ENCODE assay signal across 7 mouse cellular contexts in the genomic region with DNA sequence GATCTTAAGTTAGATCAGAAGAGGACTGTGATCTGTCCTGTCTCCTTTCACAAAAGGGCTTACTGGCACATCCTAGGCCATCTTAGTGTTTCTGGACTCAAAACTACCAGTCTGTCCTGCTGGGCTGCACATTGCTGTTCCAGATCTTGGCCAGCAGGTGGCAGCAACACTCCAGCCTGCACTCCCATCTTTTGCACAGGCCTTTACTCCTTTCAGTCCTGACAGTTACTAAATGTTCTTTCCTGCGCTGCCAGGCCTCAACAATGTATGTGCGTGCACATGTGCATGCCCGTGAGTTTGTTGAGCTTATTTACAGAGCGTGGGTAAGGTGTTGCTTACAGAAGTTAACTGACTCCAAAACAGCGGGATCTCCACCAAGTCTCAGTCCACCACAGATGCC. TPM values are rescaled to one million over a fixed set of nuclear protein-coding genes. Genes with fewer than 3 reads are reported as not detected.
A peak's percentile ranks its signal among the peaks of the same experiment; 100 is the strongest.
DNase-seq lines count a peak whose midpoint lies in the region; ATAC-seq and TF ChIP-seq lines count a peak whose summit lies in the region.

No protein-coding gene starts in this region.

- ATAC-seq in activated CD4-positive, CD25-positive, alpha-beta regulatory T cell, adult 4 months, result peak; percentile 72
- ATAC-seq in hindbrain, embryonic 15.5 days (ENCODE audit: low FRiP score, low read depth), result peak; percentile 76
- ATAC-seq in megakaryocyte, adult 5-6 weeks (ENCODE audit: poor library complexity, severe bottlenecking), result peak; percentile 90

- 32% methylated on average over 5 of the region's 5 CpGs for WGBS in hindbrain, embryonic 15.5 days
- 31% methylated on average over 5 of the region's 5 CpGs for WGBS in small intestine, adult 2 months

- no peaks in the 10 kb centered on the region for H3K4me1 ChIP-seq in hindbrain, embryonic 15.5 days (replicated peaks)
- H3K4me1 ChIP-seq in small intestine, adult 2 months (ENCODE audit: control insufficient read depth, insufficient read depth, insufficient read length, low read length), result no peaks in the 10 kb centered on the region

- no peak overlapping the region for H3K4me3 ChIP-seq in hindbrain, embryonic 15.5 days
- H3K4me3 ChIP-seq in small intestine, adult 2 months (ENCODE audit: low read depth, low read length), result no peak overlapping the region

- no peak overlapping the region for H3K4me2 ChIP-seq in hindbrain, embryonic 15.5 days

- H3K27me3 ChIP-seq in hindbrain, embryonic 15.5 days, result no peaks in the 10 kb centered on the region
- H3K27me3 ChIP-seq in small intestine, adult 2 months (ENCODE audit: control insufficient read depth, insufficient read depth, low read length), result no peaks in the 10 kb centered on the region

- H3K27ac ChIP-seq in hindbrain, embryonic 15.5 days (replicated peaks), result no peak overlapping the region
- H3K27ac ChIP-seq in small intestine, adult 2 months (ENCODE audit: insufficient read depth, low read depth, low read length), result no peak overlapping the region

- no peak for TF ChIP-seq POLR2A in small intestine, adult 2 months (IDR thresholded peaks at IDR 0.05; ENCODE audit: low read depth, low read length)

- H3K36me3 ChIP-seq in hindbrain, embryonic 15.5 days, result no peaks in the 10 kb centered on the region
- H3K36me3 ChIP-seq in small intestine, adult 2 months (ENCODE audit: control insufficient read depth, insufficient read depth, low read length), result no peaks in the 10 kb centered on the region

- H3K9ac ChIP-seq in hindbrain, embryonic 15.5 days, result no peak overlapping the region

- H3K9me3 ChIP-seq in hindbrain, embryonic 15.5 days, result no peaks in the 10 kb centered on the region

- DNase-seq in cerebellum, adult 9-10 months, result peak; percentile 81
- DNase-seq in frontal cortex, adult 2 months (ENCODE audit: extremely low spot score in 1 of 2, low spot score in 1 of 2), result peak; percentile 77 to 88
- peak; percentile 75 to 81 for DNase-seq in left cerebral cortex, adult 18-20 months (ENCODE audit: low spot score in 2 of 2)

- TF ChIP-seq CTCF in small intestine, adult 2 months (IDR thresholded peaks at IDR 0.05; ENCODE audit: extremely low read depth, insufficient read length, insufficient replicate concordance, low read depth, low read length), result peak; percentile 95

RNA-seq across cellular contexts. Expression of a gene that starts 6.1 kb away (rescaled TPM):
- under 1 TPM in 1 of 2 experiments, not detected in 1; 0.45 TPM for polyA plus RNA-seq in activated CD4-positive, CD25-positive, alpha-beta regulatory T cell, adult 4 months (2017; shearing (Covaris generic))
- polyA plus RNA-seq in frontal cortex, adult 2 months (2012; rRNA removed), result 0.22 TPM in 1 of 2 replicates, not detected in the other
- polyA plus RNA-seq in hindbrain, embryonic 15.5 days (2015; fragmentation: Nextera tagmentation; extraction: Ambion mirVana), result 0.29 and 0.49 TPM in 2 replicates
- under 1 TPM in 1 of 2 experiments, not detected in 1; 0.35 TPM for total RNA-seq in left cerebral cortex, adult 18-20 months (2021)
- total RNA-seq in megakaryocyte, adult 5-6 weeks (2015), result not detected in 2 replicates
- not detected in 2 replicates for total RNA-seq in megakaryocyte, adult 5-6 weeks (2017)
- polyA plus RNA-seq in small intestine, adult 2 months (2012; rRNA removed), result not detected in 2 replicates

RNA-seq across cellular contexts. Expression of a gene that starts 19.5 kb away (rescaled TPM):
- 1 to 10 TPM; 6.8 to 8.6 TPM for polyA plus RNA-seq in activated CD4-positive, CD25-positive, alpha-beta regulatory T cell, adult 4 months (2017; shearing (Covaris generic))
- 12.9 and 16.4 TPM in 2 replicates for polyA plus RNA-seq in frontal cortex, adult 2 months (2012; rRNA removed)
- 23.5 and 24.2 TPM in 2 replicates for polyA plus RNA-seq in hindbrain, embryonic 15.5 days (2015; fragmentation: Nextera tagmentation; extraction: Ambion mirVana)
- total RNA-seq in left cerebral cortex, adult 18-20 months (2021), result 10 to 100 TPM; 12.1 to 12.8 TPM
- 3.2 and 5.4 TPM in 2 replicates for total RNA-seq in megakaryocyte, adult 5-6 weeks (2015)
- 10.3 and 13.1 TPM in 2 replicates for total RNA-seq in megakaryocyte, adult 5-6 weeks (2017)
- polyA plus RNA-seq in small intestine, adult 2 months (2012; rRNA removed), result 2.6 and 3.1 TPM in 2 replicates

RNA-seq across cellular contexts. Expression of a gene that starts 19.8 kb away (rescaled TPM):
- 10 to 100 TPM; 16.4 to 18.6 TPM for polyA plus RNA-seq in activated CD4-positive, CD25-positive, alpha-beta regulatory T cell, adult 4 months (2017; shearing (Covaris generic))
- polyA plus RNA-seq in frontal cortex, adult 2 months (2012; rRNA removed), result 27.9 and 28.8 TPM in 2 replicates
- 41.4 and 43.8 TPM in 2 replicates for polyA plus RNA-seq in hindbrain, embryonic 15.5 days (2015; fragmentation: Nextera tagmentation; extraction: Ambion mirVana)
- 10 to 100 TPM; 31.8 to 33.9 TPM for total RNA-seq in left cerebral cortex, adult 18-20 months (2021)
- total RNA-seq in megakaryocyte, adult 5-6 weeks (2015), result 15.5 and 16.1 TPM in 2 replicates
- total RNA-seq in megakaryocyte, adult 5-6 weeks (2017), result 11.2 and 19.6 TPM in 2 replicates
- polyA plus RNA-seq in small intestine, adult 2 months (2012; rRNA removed), result 19.1 and 33.4 TPM in 2 replicates

RNA-seq across cellular contexts. Expression of a gene that starts 47.9 kb away (rescaled TPM):
- polyA plus RNA-seq in activated CD4-positive, CD25-positive, alpha-beta regulatory T cell, adult 4 months (2017; shearing (Covaris generic)), result 1 to 10 TPM; 2.4 to 2.5 TPM
- 27.6 and 27.9 TPM in 2 replicates for polyA plus RNA-seq in frontal cortex, adult 2 months (2012; rRNA removed)
- polyA plus RNA-seq in hindbrain, embryonic 15.5 days (2015; fragmentation: Nextera tagmentation; extraction: Ambion mirVana), result 67.5 and 71.7 TPM in 2 replicates
- total RNA-seq in left cerebral cortex, adult 18-20 months (2021), result 10 to 100 TPM; 26.6 to 28.8 TPM
- total RNA-seq in megakaryocyte, adult 5-6 weeks (2015), result 14.0 and 20.1 TPM in 2 replicates
- 26.9 and 27.8 TPM in 2 replicates for total RNA-seq in megakaryocyte, adult 5-6 weeks (2017)
- 22.9 and 41.4 TPM in 2 replicates for polyA plus RNA-seq in small intestine, adult 2 months (2012; rRNA removed)

RNA-seq across cellular contexts. Expression of a gene that starts 53.9 kb away (rescaled TPM):
- polyA plus RNA-seq in activated CD4-positive, CD25-positive, alpha-beta regulatory T cell, adult 4 months (2017; shearing (Covaris generic)), result 10 to 100 TPM; 12.5 to 17.1 TPM
- 11.2 and 12.3 TPM in 2 replicates for polyA plus RNA-seq in frontal cortex, adult 2 months (2012; rRNA removed)
- polyA plus RNA-seq in hindbrain, embryonic 15.5 days (2015; fragmentation: Nextera tagmentation; extraction: Ambion mirVana), result 34.2 and 35.0 TPM in 2 replicates
- total RNA-seq in left cerebral cortex, adult 18-20 months (2021), result 10 to 100 TPM; 13.9 to 15.3 TPM
- 11.2 and 13.1 TPM in 2 replicates for total RNA-seq in megakaryocyte, adult 5-6 weeks (2015)
- 11.3 and 11.4 TPM in 2 replicates for total RNA-seq in megakaryocyte, adult 5-6 weeks (2017)
- polyA plus RNA-seq in small intestine, adult 2 months (2012; rRNA removed), result 30.5 and 32.4 TPM in 2 replicates
